Mouse (Mus musculus): ENCODE results near the gene Slx4ip. TPM values are rescaled to one million over a fixed set of nuclear protein-coding genes. Genes with fewer than 3 reads are reported as not detected.

Gene Slx4ip
- polyA plus RNA-seq, 1 experiment = 1.4 TPM

DNA sequence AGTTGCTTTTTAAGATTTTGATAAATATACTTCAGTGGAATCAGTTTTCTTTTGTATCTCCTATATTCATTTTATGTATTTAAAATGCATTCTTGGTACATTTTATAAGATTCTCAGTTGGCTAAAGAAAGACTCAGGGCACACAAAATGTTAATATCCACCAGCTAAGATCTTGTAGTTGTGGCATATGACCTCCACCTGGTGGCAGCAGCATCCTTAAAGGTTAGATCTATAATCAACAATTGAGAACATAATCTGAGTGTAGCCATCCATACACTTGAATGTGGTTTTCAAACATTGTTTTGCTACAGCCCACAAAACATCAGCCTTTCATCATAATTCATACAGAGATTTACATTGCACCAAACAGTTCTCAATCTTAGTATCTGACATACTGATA lies 106.1 kb downstream of the Slx4ip start:
- Histone ChIP-seq H3K4me1 (replicated peaks; ENCODE audit: control insufficient read depth, insufficient read depth, low read length) (no peaks in the 10 kb centered on the region), H3K27ac (ENCODE audit: control insufficient read depth, insufficient read depth, low read length) (no peak overlapping the region), H3K27me3 (ENCODE audit: control insufficient read depth, insufficient read depth, low read length) (no peaks in the 10 kb centered on the region), H3K36me3 (ENCODE audit: control insufficient read depth, insufficient read depth, low read length) (no peaks in the 10 kb centered on the region), H3K4me3 (ENCODE audit: control insufficient read depth, insufficient read depth, low read length) (no peak overlapping the region)
- no peak for DNase-seq
- TF ChIP-seq POLR2A (IDR thresholded peaks at IDR 0.05; ENCODE audit: control insufficient read depth, extremely low read depth, insufficient read depth, low read length, poor library complexity) (no peak), CTCF (IDR thresholded peaks at IDR 0.05; ENCODE audit: borderline replicate concordance, control insufficient read depth, extremely low read depth, insufficient read depth, low read length, poor library complexity) (no peak)

DNA sequence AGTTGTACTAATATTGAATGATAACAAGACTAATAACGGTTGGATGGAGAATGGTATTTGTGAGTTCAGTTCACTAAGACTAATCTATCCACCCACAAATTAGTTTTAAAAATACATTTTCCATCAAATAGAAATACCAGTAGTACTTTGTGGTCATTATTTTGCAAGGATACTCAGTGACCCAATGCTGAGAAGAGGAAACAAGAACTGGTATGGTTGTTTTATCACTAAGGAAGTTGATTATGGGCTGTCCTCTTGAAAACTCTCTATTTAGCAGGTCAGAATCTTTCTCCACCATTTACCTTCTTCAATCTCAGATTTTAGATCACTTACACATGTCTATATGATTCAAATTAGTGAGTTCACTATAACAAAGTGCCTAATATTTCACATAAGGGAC lies 111.0 kb downstream of the Slx4ip start:
- H3K4me3 ChIP-seq (ENCODE audit: control insufficient read depth, insufficient read depth, low read length) = no peak overlapping the region
- H3K4me1 ChIP-seq (replicated peaks; ENCODE audit: control insufficient read depth, insufficient read depth, low read length) = no peaks in the 10 kb centered on the region
- TF ChIP-seq POLR2A (IDR thresholded peaks at IDR 0.05; ENCODE audit: control insufficient read depth, extremely low read depth, insufficient read depth, low read length, poor library complexity) (no peak), CTCF (IDR thresholded peaks at IDR 0.05; ENCODE audit: borderline replicate concordance, control insufficient read depth, extremely low read depth, insufficient read depth, low read length, poor library complexity) (no peak)
- H3K27ac ChIP-seq (ENCODE audit: control insufficient read depth, insufficient read depth, low read length) = no peak overlapping the region
- no peak for DNase-seq
- WGBS = 96% methylated on average over 1 of the region's 1 CpGs
- no peaks in the 10 kb centered on the region for H3K36me3 ChIP-seq (ENCODE audit: control insufficient read depth, insufficient read depth, low read length)
- H3K27me3 ChIP-seq (ENCODE audit: control insufficient read depth, insufficient read depth, low read length) = no peaks in the 10 kb centered on the region

GRCm38 (mm10) chr2:137006656-137007055 lies 115.6 kb downstream of the Slx4ip start:
- Histone ChIP-seq H3K27ac (ENCODE audit: control insufficient read depth, insufficient read depth, low read length) (no peak overlapping the region), H3K4me1 (replicated peaks; ENCODE audit: control insufficient read depth, insufficient read depth, low read length) (no peaks in the 10 kb centered on the region), H3K27me3 (ENCODE audit: control insufficient read depth, insufficient read depth, low read length) (no peaks in the 10 kb centered on the region), H3K36me3 (ENCODE audit: control insufficient read depth, insufficient read depth, low read length) (no peaks in the 10 kb centered on the region), H3K4me3 (ENCODE audit: control insufficient read depth, insufficient read depth, low read length) (no peak overlapping the region)
- no peak for TF ChIP-seq POLR2A (IDR thresholded peaks at IDR 0.05; ENCODE audit: control insufficient read depth, extremely low read depth, insufficient read depth, low read length, poor library complexity)
- no peak for TF ChIP-seq CTCF (IDR thresholded peaks at IDR 0.05; ENCODE audit: borderline replicate concordance, control insufficient read depth, extremely low read depth, insufficient read depth, low read length, poor library complexity)
- WGBS = 94% methylated on average over 1 of the region's 1 CpGs
- DNase-seq = no peak

DNA sequence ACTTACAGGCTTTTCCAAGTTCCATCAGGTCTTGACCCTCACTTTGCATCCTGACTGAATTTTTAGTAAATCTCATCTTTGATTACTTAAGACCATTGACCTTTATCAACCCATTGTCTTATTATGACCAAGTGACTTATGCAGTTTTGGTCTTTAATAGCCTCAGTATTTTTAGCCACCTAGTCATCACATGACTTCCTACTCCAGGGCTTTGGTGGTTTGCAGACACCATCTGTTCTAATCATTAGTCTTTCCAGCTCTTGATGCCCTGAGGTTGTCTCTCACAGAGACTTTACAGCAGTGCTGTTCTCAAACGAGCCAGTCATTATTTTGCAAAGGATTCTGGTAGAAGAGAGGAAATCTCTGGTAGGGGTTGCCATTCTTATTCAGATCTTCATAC lies 121.0 kb downstream of the Slx4ip start:
- Histone ChIP-seq H3K36me3 (ENCODE audit: control insufficient read depth, insufficient read depth, low read length) (no peaks in the 10 kb centered on the region), H3K4me3 (ENCODE audit: control insufficient read depth, insufficient read depth, low read length) (no peak overlapping the region), H3K27ac (ENCODE audit: control insufficient read depth, insufficient read depth, low read length) (no peak overlapping the region), H3K27me3 (ENCODE audit: control insufficient read depth, insufficient read depth, low read length) (no peaks in the 10 kb centered on the region), H3K4me1 (replicated peaks; ENCODE audit: control insufficient read depth, insufficient read depth, low read length) (no peaks in the 10 kb centered on the region)
- WGBS = 74% methylated on average over 1 of the region's 1 CpGs
- DNase-seq = no peak
- TF ChIP-seq POLR2A (IDR thresholded peaks at IDR 0.05; ENCODE audit: control insufficient read depth, extremely low read depth, insufficient read depth, low read length, poor library complexity) = no peak
- no peak for TF ChIP-seq CTCF (IDR thresholded peaks at IDR 0.05; ENCODE audit: borderline replicate concordance, control insufficient read depth, extremely low read depth, insufficient read depth, low read length, poor library complexity)

GRCm38 (mm10) chr2:137013151-137013550 lies 122.1 kb downstream of the Slx4ip start:
- no peak overlapping the region for H3K27ac ChIP-seq (ENCODE audit: control insufficient read depth, insufficient read depth, low read length)
- no peaks in the 10 kb centered on the region for H3K27me3 ChIP-seq (ENCODE audit: control insufficient read depth, insufficient read depth, low read length)
- H3K4me3 ChIP-seq (ENCODE audit: control insufficient read depth, insufficient read depth, low read length) = no peak overlapping the region
- H3K4me1 ChIP-seq (replicated peaks; ENCODE audit: control insufficient read depth, insufficient read depth, low read length) = no peaks in the 10 kb centered on the region
- DNase-seq = no peak
- H3K36me3 ChIP-seq (ENCODE audit: control insufficient read depth, insufficient read depth, low read length) = no peaks in the 10 kb centered on the region
- WGBS = 97% methylated on average over 3 of the region's 3 CpGs
- TF ChIP-seq CTCF (IDR thresholded peaks at IDR 0.05; ENCODE audit: borderline replicate concordance, control insufficient read depth, extremely low read depth, insufficient read depth, low read length, poor library complexity) = no peak
- no peak for TF ChIP-seq POLR2A (IDR thresholded peaks at IDR 0.05; ENCODE audit: control insufficient read depth, extremely low read depth, insufficient read depth, low read length, poor library complexity)

GRCm38 (mm10) chr2:137013811-137014350 lies 122.9 kb downstream of the Slx4ip start:
- Histone ChIP-seq H3K27me3 (ENCODE audit: control insufficient read depth, insufficient read depth, low read length) (no peaks in the 10 kb centered on the region), H3K4me1 (replicated peaks; ENCODE audit: control insufficient read depth, insufficient read depth, low read length) (no peaks in the 10 kb centered on the region), H3K36me3 (ENCODE audit: control insufficient read depth, insufficient read depth, low read length) (no peaks in the 10 kb centered on the region), H3K4me3 (ENCODE audit: control insufficient read depth, insufficient read depth, low read length) (no peak overlapping the region), H3K27ac (ENCODE audit: control insufficient read depth, insufficient read depth, low read length) (no peak overlapping the region)
- TF ChIP-seq POLR2A (IDR thresholded peaks at IDR 0.05; ENCODE audit: control insufficient read depth, extremely low read depth, insufficient read depth, low read length, poor library complexity) = no peak
- no peak for TF ChIP-seq CTCF (IDR thresholded peaks at IDR 0.05; ENCODE audit: borderline replicate concordance, control insufficient read depth, extremely low read depth, insufficient read depth, low read length, poor library complexity)
- DNase-seq = no peak
- WGBS = 70% methylated on average over 4 of the region's 4 CpGs

DNA sequence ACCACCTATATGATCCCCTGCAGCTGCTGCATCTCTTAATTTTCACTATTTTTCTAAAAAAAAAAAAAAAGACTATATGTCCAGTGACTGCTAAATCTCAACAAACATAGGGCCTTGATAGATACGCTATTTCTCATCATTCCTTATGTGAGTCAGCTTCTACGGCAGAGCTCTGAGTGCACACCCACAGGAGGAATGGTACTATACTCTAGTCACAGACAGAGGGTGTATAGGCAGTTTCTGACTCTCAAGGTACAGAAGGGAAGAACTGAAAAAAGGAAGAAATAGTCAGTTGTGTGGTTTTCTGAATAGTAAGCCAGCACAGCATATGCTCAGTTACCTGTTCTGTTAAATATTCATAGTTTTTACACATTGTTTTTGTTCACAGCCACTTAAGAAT lies 123.4 kb downstream of the Slx4ip start:
- Histone ChIP-seq H3K4me3 (ENCODE audit: control insufficient read depth, insufficient read depth, low read length) (no peak overlapping the region), H3K36me3 (ENCODE audit: control insufficient read depth, insufficient read depth, low read length) (no peaks in the 10 kb centered on the region), H3K27me3 (ENCODE audit: control insufficient read depth, insufficient read depth, low read length) (no peaks in the 10 kb centered on the region), H3K27ac (ENCODE audit: control insufficient read depth, insufficient read depth, low read length) (no peak overlapping the region), H3K4me1 (replicated peaks; ENCODE audit: control insufficient read depth, insufficient read depth, low read length) (no peaks in the 10 kb centered on the region)
- TF ChIP-seq CTCF (IDR thresholded peaks at IDR 0.05; ENCODE audit: borderline replicate concordance, control insufficient read depth, extremely low read depth, insufficient read depth, low read length, poor library complexity) (no peak), POLR2A (IDR thresholded peaks at IDR 0.05; ENCODE audit: control insufficient read depth, extremely low read depth, insufficient read depth, low read length, poor library complexity) (no peak)
- no peak for DNase-seq
- 97% methylated on average over 2 of the region's 2 CpGs for WGBS

Measured in thymus, adult 2 months (tissue).